Mouse (Mus musculus) heart, postnatal 14 days (tissue): ENCODE measurements at regions not wholly inside any gene's neighbourhood (a gene's known extent, or its start where the extent isn't known, plus 50 kb on each side); places are given as distances from the start of the nearest gene placed in this dataset.

Source experiments
- DNase-seq, 2 experiments: peaks; one replicate each; pipeline ENCODE4 v3.0.0; 2021 to 2022
- intact Hi-C: fragments of 180-260 bp; cut with DNase I; formaldehyde crosslinking; loops from one replicate; pipeline ENCODE4 v1.15.1; 2025

GRCm38 (mm10) chr7:40812952-40813351 is 85.2 kb upstream of the Vstm2b start:
- intact Hi-C loops: no loop called here
- no peak for DNase-seq

GRCm38 (mm10) chr7:40825141-40825742 is 72.9 kb upstream of the Vstm2b start:
- DNase-seq: no peak
- intact Hi-C loops: no loop called here

- intact Hi-C loops: no loop called here
- no peak for DNase-seq
These were observed 68.6 kb upstream of the Vstm2b start for GRCm38 (mm10) chr7:40829526-40829925.

- DNase-seq: no peak
- intact Hi-C loops: no loop called here
These were observed 66.5 kb upstream of the Vstm2b start for GRCm38 (mm10) chr7:40831583-40831982.

- no peak for DNase-seq
- intact Hi-C loops: no loop called here
These were observed 55.7 kb upstream of the Vstm2b start for GRCm38 (mm10) chr7:40842344-40842992.

GRCm38 (mm10) chr7:40846512-40846911 is 51.6 kb upstream of the Vstm2b start:
- DNase-seq: no peak

More at GRCm38 (mm10) chr7:40846512-40846911, 51.6 kb upstream of the Vstm2b start:
- intact Hi-C loops: no loop called here
